Mouse (Mus musculus): ENCODE results near the gene Cyp4f17.
"Not testable (repeated sequence)": the region's sequence is repeated elsewhere in the genome, so short reads cannot be mapped to it uniquely, and the experiment has no call there.

GRCm38 (mm10) chr17:32563301-32563700 is 57.5 kb downstream of the Cyp4f17 start:
- TF ChIP-seq EP300 (IDR thresholded peaks at IDR 0.05; ENCODE audit: insufficient read depth, low read depth, low read length); CTCF (IDR thresholded peaks at IDR 0.05; ENCODE audit: low read depth, low read length); POLR2A (IDR thresholded peaks at IDR 0.05; ENCODE audit: insufficient read depth, low read length): not testable (repeated sequence)

All from ES-Bruce4 (cell line).